Mouse (Mus musculus) gastrocnemius, postnatal 25 days (tissue): ENCODE measurements around the gene Ppp1r3g. TPM values are rescaled to one million over a fixed set of nuclear protein-coding genes. Genes with fewer than 3 reads are reported as not detected.
"Not testable (repeated sequence)": the region's sequence is repeated elsewhere in the genome, so short reads cannot be mapped to it uniquely, and the experiment has no call there.

Source experiments
- DNase-seq: peaks from one replicate; pipeline ENCODE4 v3.0.0; 2022
- long read RNA-seq, 2 experiments: library from polyadenylated mRNA; stranded (forward); transcript quantifications; one replicate each; pipeline ENCODE4 v2.0.0; 2021
- total RNA-seq, 2 experiments: library from RNA; stranded (reverse); gene quantifications; 1 replicate in 1 of 2; 2 replicates in 1 of 2; pipeline ENCODE4 v1.2.3; 2021

Ppp1r3g gene
- total RNA-seq: not detected
- long read RNA-seq, experiment 1: 0 reads
- long read RNA-seq, experiment 2: 0 reads

GRCm38 (mm10) chr13:35958539-35958938, at the start of gene Ppp1r3g:
TSS of gene Ppp1r3g (plus strand) at chr13:35958839.
- no peak for DNase-seq

GRCm38 (mm10) chr13:35911476-35911875, 47.2 kb upstream of the Ppp1r3g start:
- DNase-seq: no peak

GRCm38 (mm10) chr13:35937991-35938390, 20.6 kb upstream of the Ppp1r3g start:
- DNase-seq: no peak

- DNase-seq: no peak
Measured at GRCm38 (mm10) chr13:35939871-35940665, 18.6 kb upstream of the Ppp1r3g start.

GRCm38 (mm10) chr13:35940934-35941333, 17.7 kb upstream of the Ppp1r3g start:
- no peak for DNase-seq

GRCm38 (mm10) chr13:35946659-35947353, 11.8 kb upstream of the Ppp1r3g start:
- no peak for DNase-seq

- DNase-seq: peak; percentile 31
Measured at GRCm38 (mm10) chr13:35947354-35948000, 11.2 kb upstream of the Ppp1r3g start.

- DNase-seq: no peak
Measured at GRCm38 (mm10) chr13:35949814-35950455, 8.7 kb upstream of the Ppp1r3g start.

- DNase-seq: no peak
Measured at GRCm38 (mm10) chr13:35959391-35960067, 890 bp downstream of the Ppp1r3g start.

- no peak for DNase-seq
Measured at GRCm38 (mm10) chr13:35963583-35963982, 4.9 kb downstream of the Ppp1r3g start.

- DNase-seq: no peak
Measured at GRCm38 (mm10) chr13:35967690-35968089, 9.1 kb downstream of the Ppp1r3g start.

- DNase-seq: no peak
Measured at GRCm38 (mm10) chr13:35968131-35968718, 9.6 kb downstream of the Ppp1r3g start.

GRCm38 (mm10) chr13:35968719-35969430, 10.2 kb downstream of the Ppp1r3g start:
- no peak for DNase-seq

- DNase-seq: no peak
Measured at GRCm38 (mm10) chr13:35969431-35969721, 10.7 kb downstream of the Ppp1r3g start.

- DNase-seq: no peak
Measured at GRCm38 (mm10) chr13:35969829-35970228, 11.2 kb downstream of the Ppp1r3g start.

GRCm38 (mm10) chr13:35976912-35977311, 18.3 kb downstream of the Ppp1r3g start:
- DNase-seq: no peak

- DNase-seq: no peak
Measured at GRCm38 (mm10) chr13:35980471-35980870, 21.8 kb downstream of the Ppp1r3g start.

GRCm38 (mm10) chr13:35982985-35983384, 24.3 kb downstream of the Ppp1r3g start:
- no peak for DNase-seq

- DNase-seq: no peak
Measured at GRCm38 (mm10) chr13:35989329-35989728, 30.7 kb downstream of the Ppp1r3g start.

GRCm38 (mm10) chr13:35991185-35991584, 32.5 kb downstream of the Ppp1r3g start:
- DNase-seq: not testable (repeated sequence)

- peak; percentile 76 for DNase-seq
Measured at GRCm38 (mm10) chr13:35994067-35994466, 35.4 kb downstream of the Ppp1r3g start.
